Mouse (Mus musculus) right cerebral cortex, adult 18-20 months (tissue): ENCODE measurements at regions not wholly inside any gene's neighbourhood (a gene's known extent, or its start where the extent isn't known, plus 50 kb on each side); places are given as distances from the start of the nearest gene placed in this dataset.

Source experiments
- DNase-seq: peaks from one replicate; pipeline ENCODE4 v3.0.0; 2022; ENCODE audit warnings: mixed read lengths

- no peak for DNase-seq
These were observed 58.3 kb upstream of the N6amt1 start for GRCm38 (mm10) chr16:87295727-87296126.

DNA sequence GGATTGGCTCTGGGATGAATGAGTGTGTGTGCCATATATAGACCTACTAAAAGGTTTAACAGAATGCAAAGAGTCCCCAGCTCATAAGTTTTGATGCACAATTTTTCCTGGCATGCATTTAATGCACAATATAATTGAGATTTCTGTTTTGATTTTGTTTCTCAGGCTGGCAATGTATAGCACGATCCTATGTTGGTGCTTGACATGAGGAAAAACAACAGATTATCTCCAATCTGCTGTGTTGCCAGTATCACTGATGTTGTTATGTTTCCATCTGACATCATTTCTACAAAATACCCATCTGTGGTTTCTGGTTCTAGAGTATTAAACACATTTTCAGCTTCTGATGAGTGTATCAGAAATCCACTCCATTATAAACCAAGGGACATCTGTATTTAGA is 61.2 kb upstream of the N6amt1 start:
- no peak for DNase-seq

- DNase-seq = no peak
These were observed 62.3 kb upstream of the N6amt1 start for GRCm38 (mm10) chr16:87291716-87292115.

DNA sequence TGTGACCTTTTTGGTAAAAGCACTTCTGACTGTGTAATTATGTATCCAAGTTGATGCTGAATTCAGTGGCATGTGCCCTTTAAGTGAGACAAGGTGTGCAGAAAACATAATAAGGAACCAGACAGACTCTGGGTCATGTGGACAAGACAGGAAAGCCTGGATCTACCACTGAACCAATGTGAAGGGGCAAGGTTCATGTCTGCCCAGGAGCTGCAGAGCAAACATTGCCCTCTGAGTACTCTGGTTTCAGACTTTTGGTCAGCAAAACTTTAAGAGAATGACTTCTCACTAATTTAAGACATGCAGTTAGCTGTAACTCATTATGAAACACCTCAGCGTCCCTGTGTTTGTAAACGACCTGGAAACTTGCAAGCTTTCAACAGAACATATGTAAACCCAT is 68.3 kb upstream of the N6amt1 start:
- no peak for DNase-seq

DNA sequence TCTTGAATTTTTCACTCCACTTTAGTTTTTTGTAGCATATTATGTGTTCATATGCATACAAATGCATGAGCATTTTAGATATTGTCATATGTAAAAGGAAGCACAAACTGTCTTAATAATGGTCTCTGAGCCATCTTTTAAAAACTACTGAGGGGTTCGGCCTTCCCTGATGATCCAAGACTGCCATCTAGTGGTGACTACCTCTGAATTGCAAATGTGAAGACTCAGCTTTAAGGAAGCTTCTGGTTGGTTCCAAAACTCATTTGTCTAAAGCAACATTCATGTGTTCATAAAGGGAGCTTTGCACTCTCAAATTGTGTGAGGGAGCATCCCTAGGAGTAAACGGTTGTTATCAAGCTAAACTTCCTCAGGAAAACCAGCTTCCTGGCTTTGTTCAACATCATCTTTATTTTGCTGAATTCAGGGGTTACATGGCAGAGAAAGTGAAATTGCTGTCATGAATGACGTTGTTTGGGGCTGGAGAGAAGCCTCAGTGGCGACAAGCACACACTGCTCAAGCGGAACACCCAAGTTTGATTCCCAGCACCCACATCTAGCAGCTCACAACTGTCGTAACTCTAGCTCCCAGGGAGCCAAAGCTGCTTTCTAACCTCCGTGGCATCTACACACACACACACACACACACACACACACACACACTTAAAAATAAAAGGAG is 69.0 kb upstream of the N6amt1 start:
- no peak for DNase-seq

- DNase-seq = no peak
These were observed 75.5 kb upstream of the N6amt1 start for GRCm38 (mm10) chr16:87278518-87278917.

- no peak for DNase-seq
These were observed 81.6 kb upstream of the N6amt1 start for GRCm38 (mm10) chr16:87272363-87272762.

GRCm38 (mm10) chr16:87267954-87268804 is 85.8 kb upstream of the N6amt1 start:
- DNase-seq = no peak

DNA sequence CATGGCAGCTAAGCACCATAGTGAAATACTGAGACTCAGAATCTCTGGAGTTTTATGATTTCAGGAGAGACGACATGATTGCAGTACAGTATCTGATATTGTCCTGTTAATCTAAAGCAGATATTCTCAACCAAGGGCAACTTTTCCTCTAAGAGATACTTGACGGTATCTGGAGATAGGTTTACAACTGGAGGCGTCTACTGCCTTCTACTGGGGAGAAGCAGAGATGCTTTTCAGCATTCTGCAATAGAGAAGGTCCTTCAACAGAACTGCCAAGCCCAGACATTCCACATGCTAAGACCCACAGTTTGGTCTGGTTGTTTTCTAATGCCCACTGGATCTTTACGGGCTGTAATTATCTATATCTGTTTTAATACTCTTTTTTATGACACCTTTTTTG is 86.5 kb upstream of the N6amt1 start:
- no peak for DNase-seq

DNA sequence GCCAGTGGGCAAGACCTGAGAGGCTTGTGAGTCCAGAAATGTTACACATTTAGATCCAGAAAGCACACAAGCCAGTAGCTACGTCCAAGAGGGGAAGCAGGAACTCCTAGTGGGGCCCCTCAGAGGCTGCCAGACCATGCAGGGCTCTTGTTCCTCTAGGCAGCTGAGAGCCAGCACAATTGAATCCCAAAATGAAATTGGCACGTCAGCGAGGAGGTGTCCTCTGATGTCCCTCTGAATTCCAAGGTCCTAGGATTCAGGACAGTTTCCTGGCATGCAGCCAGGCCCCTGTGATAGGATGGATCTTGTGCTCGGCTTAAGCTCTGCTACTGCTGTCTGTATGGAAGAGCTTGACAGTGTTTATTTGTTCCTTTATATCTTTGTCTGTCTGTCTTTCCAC is 90.4 kb upstream of the N6amt1 start:
- DNase-seq = no peak

DNA sequence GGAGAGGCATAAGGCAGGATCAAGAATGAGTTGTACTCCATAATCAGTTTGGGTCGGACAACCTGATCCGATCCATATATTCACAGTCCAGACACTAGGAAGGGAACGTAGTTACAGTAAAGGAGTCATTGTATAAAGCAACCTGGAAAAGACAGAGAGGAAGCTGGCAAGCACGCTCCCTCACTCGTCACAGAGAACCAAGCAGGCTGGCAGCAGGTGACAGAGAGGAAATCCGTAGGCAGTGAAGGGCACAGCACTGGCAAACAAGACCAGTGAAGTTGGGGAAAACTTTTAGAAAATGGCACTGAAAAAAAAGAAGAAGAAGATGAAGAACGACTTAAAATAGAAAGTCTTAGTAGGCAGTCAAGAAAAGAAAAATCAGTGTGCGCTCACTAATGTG is 90.9 kb upstream of the N6amt1 start:
- no peak for DNase-seq

- DNase-seq = no peak
These were observed 91.5 kb upstream of the N6amt1 start for GRCm38 (mm10) chr16:87262497-87262896.

- DNase-seq = no peak
These were observed 92.5 kb upstream of the N6amt1 start for GRCm38 (mm10) chr16:87261527-87261926.

DNA sequence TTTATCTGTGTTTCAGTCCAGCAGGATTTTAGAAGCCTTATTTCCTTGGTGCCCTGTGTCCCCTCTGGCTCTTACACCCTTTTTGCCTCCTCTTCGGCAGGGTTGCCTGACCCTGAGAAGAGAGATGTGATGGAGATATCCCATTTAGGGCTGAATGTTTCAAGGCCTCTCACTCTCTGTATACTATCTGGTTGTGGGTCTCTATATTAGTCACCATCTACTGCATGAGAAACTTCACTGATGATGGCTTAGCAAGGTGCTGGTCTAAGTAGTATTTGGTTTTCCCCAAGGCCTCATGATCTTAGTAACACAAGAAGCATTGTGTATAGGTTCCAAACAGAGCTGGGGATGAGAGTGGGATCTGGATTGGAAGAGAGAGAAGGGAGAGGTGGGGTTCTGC is 99.2 kb upstream of the N6amt1 start:
- DNase-seq = no peak

GRCm38 (mm10) chr16:87250531-87250930 is 103.5 kb upstream of the N6amt1 start:
- DNase-seq = no peak

- no peak for DNase-seq
These were observed 104.1 kb upstream of the N6amt1 start for GRCm38 (mm10) chr16:87249903-87250302.

DNA sequence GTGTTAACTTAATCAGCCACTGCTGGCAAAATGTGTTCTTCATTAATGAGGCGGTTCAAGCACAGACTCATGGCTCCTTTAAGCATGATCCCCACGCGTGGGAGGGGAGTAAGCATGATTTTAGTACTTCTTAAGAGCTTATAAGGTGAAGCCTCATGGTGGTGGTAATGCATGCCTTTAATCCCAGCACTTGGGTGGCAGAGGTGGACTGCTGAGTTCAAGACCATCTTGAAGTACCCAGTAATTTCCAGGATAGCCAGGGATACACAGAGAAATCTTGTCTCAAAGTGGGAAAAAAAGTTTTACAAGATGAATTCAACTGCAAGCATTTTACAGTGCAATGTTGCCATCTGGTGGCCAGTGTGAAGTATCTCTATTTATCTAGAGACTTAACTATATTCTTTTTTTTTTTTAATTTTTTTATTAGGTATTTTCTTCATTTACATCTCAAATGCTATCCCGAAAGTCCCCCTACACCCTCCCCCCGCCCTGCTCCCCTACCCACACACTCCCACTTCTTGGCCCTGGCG is 105.4 kb upstream of the N6amt1 start:
- peak; percentile 33 for DNase-seq

GRCm38 (mm10) chr16:87245933-87246791 is 107.8 kb upstream of the N6amt1 start:
- no peak for DNase-seq

- DNase-seq = no peak
These were observed 108.5 kb upstream of the N6amt1 start for GRCm38 (mm10) chr16:87245441-87245840.

- DNase-seq = no peak
These were observed 112.0 kb upstream of the N6amt1 start for GRCm38 (mm10) chr16:87242027-87242426.

- DNase-seq = no peak
These were observed 114.9 kb upstream of the N6amt1 start for GRCm38 (mm10) chr16:87239105-87239504.

DNA sequence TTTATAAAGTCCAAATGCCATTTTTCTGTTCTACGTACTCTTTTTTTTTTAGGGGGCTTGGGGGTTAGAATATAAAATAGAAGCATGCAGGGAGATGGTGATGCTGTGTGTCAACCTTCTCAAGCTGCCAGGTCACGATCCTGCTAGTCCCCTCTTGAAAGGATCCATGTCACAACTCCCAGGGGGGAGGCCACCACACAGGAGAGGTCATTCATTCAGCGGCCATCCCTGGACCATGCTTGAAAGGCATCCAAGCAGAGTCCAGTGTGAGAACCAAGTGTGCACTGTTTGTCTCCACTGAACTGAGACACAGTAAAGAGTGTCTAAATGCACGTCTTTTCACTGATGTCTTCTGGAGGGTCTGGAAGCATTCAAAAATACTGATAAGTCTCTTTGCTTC is 119.8 kb upstream of the N6amt1 start:
- DNase-seq = no peak

DNA sequence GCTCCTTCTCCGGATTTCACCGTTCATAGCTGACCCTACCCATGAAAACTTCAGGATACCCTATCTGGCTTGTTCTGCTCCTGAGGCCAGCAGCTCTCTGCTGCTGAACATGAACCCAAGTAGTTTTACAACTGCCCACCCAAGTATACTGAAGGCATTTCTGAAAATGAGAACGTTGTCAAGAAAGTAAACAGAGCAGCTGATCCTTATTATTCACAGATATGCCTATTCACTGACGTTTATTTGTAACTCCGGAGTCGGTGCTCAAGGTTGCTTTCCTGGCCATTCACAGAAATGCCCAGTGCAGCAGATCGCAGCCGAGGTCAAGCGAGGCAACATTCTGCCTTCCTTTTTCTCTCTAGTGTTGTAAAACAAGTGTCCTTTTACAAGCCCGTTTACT is 128.4 kb upstream of the N6amt1 start:
- no peak for DNase-seq
